Mouse (Mus musculus): ENCODE data around the gene H13. TPM values are rescaled to one million over a fixed set of nuclear protein-coding genes. Genes with fewer than 3 reads are reported as not detected.
A peak's percentile ranks its signal among the peaks of the same experiment; 100 is the strongest.
"Not testable (repeated sequence)": the region's sequence is repeated elsewhere in the genome, so short reads cannot be mapped to it uniquely, and the experiment has no call there.

H13 gene
- total RNA-seq, 4 experiments from 2014 or later: 162 to 222 (median 201) TPM

DNA sequence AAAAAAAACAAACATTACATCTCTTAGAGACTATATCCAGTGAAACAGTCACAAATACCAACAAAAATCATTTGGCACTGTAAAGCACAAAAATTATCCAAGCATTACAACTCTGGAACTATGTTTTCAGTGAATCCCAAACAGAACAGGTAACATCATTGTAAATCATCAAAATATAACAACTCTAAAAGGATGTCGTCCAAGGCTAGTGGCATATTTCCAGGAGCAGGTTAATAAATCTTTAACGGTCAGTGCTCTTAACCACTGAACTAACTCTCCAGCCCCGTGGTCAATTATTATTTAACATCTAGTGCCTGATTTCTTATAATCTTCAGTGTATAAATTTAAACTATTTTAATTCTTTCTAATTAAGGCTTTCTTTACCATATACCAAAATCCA, 3.1 kb upstream of the H13 start:
- DNase-seq: not testable (repeated sequence)

DNA sequence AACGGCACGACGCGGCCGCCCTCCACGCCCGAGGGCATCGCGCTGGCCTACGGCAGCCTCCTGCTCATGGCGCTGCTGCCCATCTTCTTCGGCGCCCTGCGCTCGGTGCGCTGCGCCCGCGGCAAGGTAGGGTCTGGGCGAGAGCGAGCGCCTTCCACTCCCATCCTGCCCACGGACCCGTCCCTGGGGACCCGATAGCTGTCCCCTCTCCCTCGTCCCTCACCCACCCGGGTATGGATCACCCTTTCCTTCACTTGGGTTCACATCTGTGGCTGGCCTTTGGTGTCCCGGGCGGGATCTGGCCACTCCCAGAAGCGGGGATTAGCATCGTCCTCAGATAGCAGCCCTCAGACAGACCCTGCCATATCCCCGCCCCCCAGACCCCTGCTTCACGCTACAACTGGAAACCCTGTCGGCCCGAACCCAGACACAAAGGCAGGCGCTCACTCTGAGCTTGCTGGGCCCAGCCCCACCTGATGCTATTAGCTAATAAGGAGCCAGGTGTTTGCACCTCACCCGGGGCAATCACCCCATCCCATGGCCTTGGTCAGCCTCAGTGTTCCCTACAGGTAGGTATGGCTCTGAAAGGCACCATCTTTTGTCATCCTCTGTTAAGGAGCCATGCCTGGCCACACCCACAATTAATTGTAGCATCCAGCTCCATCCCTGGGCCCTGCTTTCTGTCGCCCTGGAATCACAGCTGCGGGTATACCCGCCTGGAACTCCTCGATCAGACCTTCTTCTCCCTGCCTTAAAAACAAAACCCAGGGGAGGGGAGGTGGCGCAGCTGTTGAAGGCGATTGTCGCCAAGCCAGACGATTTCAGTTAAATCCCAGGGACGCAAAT, 601 bp downstream of the H13 start:
- DNase-seq: no peak

DNA sequence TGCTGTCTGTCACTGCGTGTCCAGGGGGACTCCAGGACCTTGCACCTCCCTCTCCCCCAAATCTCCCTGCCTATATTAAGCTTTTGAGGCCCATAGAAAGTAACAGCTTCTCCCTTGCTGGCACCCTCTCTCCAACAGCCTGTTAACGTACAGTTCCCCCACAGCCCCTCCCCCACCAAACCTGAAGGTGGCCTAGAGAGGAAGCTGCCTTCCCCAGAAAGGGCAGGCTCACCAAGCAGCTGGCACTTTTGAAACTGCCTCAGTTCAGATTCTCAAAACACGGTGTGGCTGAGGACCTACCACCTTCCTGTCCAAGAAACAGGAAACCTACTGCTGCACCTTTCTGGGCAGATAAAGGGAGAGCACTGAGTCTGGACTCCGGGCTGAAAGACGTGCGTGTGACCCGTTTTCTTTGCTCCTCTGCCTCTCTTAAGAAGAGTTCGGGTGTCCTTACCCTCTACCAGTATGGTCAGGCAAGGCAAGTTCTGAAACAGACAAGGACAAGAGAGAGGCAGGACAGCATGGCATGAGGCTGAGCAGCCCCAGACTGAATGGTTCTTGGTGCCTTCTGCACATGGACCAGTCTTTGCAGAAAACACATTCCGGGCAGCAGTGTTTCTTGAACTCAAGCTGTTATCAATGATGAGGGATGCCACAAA, 1.9 kb downstream of the H13 start:
- DNase-seq: no peak

DNA sequence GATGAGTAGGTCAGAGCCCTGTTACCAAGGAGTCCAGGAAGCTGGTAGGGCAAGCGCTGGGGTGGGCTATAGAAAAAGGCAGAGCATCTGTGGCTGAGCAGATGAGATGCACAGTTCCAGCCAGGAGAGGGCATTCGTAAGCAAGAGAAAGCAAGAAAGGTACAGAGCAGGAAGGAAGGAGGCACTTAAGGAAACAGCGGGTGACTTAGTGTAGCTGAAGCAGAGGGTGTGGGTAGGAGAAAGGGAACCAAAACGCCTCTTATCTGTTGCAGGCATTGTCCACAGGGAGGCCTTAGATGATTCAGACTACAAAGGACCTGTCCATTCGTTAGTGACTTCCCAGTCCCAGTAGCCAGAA, 2.4 kb downstream of the H13 start:
- no peak for DNase-seq

DNA sequence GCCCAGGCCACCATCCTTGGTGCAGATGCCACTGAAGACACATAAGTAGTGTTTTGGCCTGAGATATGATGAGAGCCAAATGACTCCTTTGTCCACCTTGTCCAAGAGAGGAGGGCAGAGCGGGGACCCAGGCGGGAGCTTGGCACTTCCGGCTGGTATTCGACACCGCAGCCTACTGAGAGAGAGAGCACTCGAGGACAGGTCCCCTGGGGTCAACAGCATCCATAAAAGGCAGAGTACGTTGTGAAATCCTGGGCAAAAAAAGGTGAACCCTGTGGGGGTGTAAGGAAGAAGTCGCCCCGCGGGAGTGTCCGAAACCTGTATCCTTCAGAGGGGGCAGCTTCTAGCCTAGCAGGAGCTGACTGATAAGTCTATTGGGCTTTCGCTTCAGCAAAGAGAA, 2.9 kb downstream of the H13 start:
- DNase-seq: no peak

DNA sequence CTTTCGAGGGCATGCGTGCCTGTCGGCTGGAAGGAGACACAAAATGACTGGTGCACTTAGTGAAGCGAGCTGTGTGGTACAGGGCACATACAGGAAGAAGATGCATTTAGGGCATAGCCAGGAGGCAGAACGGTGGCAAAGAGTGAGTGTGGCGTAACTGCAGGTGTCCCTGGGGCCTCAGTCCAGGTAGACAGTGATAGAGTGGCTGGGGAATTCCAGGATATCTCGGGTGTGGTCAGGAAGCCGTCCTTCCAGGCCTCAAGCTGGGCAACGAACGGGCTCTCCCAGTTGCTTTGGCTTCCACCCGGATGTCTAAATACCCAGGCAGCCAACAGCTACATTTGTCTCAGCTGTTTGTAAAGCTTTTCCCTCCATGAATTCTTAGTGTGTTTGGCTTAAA, 4.9 kb downstream of the H13 start:
- no peak for DNase-seq

DNA sequence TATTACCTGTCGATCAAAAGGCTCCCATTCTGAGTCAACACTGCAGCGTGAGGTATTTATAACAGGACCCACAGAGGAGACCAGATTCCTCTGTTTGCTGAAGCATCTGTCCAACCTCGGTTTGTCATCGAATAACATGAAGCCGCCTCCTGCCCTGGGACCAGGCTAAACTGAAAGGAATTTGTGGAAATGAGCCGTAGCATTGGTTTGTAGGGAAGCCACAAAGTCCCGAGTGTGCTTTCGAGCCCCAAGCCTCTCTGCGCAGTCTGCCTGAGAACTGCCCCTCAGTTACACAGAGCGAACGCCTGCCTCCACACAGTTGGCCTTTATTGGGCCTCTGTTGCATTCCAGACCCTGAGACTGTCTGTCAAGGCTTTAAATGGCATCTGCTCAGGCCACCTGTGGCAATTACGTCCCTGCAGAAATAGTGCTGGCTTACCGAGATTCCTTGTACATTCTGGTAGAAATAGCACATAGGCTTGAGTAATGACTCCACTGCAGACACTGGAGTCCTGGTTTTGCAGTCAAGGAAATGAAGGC, 6.1 kb downstream of the H13 start:
- DNase-seq: no peak

DNA sequence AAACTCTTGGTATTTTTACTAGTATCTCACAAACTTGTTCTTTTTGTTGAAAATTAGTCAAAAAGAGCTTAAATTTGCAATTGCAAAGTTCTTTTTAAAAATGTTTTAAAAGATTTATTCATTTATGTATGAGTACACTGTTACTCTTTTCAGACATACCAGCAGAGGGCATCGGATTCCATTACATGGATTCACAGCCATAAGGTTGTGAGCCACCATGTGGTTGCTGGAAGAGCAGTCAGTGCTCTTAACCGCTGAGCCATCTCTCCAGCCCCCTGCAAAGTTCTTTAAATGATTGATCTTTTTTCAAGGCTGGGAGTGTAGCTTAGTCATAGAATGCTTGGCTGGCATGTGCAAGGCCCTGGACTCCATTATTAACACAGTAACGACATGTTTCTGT, 9.0 kb downstream of the H13 start:
- DNase-seq: peak; percentile 35

DNA sequence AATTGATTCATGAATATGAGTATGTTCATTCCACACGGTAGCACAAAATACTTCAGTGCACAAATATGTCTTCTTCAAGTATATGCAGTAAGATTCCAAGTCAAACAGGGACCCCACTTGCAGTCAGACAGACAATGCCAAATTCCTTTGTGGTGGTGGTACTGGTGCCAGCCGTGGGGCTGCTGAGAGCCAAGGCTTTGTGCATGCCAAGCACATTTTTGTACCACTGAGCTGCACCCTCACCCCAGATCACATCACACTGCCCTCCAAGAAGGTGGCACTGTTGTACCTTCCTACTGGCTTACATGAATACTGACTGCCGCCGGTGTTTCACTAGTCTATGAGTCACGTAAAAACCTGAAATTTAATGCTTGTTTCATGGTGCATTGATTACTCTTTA, 9.7 kb downstream of the H13 start:
- no peak for DNase-seq

DNA sequence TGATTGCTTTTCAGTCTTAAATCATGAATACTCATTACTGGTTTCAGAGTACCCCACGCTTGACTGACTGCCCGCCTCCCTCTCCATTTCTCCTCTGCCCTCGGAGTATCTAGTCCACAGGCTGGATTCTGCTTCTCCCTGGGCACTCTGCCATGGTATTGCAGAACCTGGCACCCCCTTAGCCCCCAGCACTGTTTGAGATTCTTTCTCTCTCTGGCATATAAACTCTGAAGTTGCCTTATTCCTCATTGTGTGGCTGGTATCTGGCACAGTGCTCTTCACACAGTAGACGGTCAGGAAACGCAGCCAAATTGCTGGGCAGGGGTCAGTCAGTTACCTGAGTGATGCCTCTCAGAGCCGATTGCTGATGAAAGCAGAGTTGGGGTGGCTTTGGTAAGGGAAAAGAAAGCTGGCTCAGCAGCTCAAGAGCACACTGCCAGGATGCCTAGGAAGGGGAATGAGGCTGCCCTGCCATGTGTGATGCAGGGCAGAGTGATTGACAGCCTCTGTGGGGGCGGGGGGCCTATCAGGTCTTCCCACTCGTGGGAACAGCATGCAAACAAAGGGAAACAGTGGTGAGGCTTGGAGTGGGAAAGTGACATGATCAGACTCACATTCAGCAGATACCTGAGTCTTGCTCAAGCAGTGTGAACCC, 10.6 kb downstream of the H13 start:
- DNase-seq: no peak

DNA sequence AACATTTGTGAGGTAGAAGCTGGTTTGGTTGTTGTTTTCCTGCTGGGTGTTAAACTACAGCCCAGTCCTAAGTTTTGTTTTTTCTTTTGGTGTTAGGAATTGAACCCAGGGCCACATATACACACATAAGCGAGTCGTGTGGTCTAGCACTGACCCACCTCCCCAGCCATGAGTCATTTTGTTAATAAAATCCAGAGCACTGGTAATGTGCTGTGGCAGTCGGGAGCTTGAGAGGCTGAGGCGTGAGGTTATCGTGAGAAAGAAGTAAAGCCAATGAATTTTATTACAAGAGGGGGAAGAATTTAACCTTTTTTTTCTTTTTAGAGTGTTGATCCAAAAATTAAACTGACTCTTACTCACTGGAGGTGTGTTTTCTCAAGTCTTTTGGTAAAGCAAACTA, 13.8 kb downstream of the H13 start:
- no peak for DNase-seq

DNA sequence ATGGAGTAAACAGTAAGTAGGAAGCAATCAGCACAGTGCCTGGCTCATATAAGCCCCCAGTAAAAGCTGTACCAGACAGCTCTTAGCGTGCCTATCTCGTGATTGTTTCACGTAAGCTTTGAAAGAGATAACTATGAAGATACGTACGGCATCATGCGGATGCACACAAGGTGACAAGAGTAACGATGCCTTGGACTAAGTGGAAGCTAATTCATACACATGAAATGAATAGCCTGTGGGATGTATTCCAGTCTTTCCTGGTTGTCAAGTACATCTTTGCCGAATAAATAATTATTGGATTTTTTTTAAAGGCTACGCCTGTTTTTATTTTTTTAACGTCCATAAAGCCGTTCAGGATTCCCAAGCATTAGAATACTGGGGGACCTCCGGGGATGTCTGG, 17.1 kb downstream of the H13 start:
- no peak for DNase-seq

DNA sequence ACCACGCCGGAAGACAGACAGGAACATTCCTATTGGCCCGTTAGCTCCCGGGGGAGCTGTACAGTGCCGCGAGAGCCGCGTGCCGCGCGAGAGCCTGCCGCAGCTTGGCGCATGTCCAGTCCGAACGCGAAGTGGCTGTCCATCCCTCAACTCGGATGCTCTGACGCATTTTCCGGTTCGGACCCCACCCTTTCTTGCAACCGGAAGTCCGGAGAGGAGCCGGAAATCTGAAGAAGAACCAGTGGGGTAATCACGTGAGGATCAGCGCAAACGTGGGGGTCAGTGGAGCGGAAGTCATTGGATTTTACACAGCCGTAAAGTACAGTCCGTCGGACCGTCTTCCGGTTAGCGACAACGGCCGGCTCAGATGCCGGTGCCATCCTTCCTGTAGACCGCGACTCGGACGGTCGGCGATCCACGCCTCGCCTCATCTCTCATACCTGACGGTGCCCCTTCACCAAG, 17.6 kb downstream of the H13 start, which contains the start of gene Mcts2:
TSS of gene Mcts2 (plus strand) at position 230 of the 462 bp plus-strand sequence.
- DNase-seq: peak; percentile 93

DNA sequence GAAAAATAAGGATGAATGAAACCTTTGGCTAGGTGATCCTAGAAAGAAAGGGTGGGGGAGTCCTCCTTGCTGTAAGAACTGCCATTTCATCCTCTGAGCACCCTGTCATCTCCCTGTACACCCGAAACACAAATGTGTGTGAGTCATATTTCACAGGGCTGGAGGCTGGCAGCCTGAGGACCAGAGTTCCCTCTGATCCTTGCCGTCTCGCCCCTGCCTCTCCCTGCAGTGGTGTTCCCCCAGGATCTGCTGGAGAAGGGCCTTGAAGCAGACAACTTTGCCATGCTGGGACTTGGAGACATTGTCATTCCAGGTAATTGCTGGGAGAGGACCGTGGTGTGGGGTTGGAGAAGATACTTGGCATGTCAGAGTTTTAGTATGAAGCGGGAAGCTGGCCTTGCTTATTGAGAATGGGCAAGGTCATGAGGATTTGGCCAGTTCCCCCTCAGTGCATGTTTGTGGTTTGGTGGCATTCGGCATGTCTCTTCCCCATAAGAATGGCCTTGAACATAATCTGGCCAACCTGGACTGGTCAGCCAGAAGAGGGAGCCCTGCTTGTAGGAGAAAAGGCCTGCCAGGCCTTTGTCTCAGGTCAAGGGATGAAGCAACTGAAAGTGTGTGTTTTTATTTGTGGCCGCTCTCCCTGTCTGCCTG, 22.4 kb downstream of the H13 start:
- DNase-seq: peak; percentile 68

DNA sequence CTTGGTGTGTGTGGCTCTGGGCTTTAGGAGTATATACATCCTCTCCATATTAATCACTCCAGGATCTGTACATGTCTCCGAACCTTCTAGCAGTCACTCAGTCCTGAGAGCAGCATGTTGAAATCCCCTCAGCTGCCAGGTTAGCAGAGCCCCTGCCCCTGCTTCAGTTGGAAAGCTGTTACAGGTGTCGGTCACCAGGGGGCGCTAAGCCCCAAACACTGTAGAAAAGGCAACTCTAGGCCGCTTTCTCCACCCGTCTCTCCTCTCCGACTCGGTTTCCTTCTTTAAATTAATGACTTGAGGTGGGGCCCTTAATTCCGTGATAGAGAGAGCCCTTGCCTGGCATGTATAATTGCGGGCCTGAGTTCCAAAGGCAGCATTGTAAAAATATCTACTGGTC, 24.0 kb downstream of the H13 start:
- DNase-seq: no peak

DNA sequence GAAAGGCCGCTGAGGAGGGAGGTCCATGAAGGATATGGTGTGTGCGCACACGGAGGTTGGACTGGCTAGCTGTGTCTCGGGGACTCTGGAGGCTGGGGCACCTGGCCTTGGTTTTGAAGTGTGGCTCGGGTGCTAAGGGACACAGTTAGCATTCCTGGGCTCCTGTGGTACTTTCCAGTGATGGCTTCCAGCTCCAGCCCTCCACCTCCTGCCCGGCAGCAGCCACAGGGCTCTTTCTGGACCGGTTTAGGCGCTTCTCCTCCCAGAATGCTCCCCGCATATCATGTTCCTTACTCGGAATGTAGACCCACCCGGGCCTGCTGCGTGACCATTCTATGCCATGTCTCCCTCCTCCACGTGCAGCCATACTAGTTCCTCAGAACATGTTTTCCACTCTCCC, 24.5 kb downstream of the H13 start:
- no peak for DNase-seq

DNA sequence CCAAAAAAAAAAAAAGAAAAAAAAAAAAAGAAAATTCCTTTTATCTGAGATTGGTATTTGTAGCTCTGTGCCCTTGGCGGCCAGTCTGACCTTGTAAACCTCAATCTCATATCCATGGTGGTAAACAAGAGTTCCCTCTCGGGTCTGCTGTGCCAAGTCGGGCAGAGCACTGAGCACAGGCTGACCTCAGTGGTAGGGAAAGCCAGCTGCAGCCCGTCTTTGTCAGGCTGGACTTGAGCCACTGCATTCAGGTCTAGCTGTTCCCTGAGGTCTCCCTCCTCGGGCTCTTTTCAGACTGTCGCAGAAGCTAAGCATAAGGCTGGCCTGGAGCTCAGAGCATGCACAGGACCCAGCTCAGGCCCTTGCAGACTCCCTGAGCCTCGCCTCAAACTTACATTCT, 25.4 kb downstream of the H13 start:
- DNase-seq: peak; percentile 79

DNA sequence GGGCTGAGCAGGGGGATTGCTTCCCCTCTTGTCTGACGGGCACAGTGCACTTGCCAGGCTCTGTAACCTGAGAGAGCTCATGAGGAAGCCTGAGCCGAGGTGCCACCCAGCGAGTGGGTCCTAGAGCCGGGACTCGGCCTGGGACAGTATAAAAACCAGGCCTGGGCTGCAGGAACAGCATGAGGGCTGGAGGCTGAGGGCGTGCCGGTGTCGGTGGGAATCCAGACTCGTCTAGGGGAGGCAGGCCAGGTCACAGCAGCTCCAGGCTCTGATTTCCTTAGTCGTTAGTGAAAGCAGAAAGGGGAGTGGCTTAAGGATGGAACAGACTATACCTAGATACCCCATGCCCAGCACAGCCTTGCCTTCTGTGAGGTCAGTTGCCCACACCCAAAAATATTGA, 26.8 kb downstream of the H13 start:
- DNase-seq: no peak

DNA sequence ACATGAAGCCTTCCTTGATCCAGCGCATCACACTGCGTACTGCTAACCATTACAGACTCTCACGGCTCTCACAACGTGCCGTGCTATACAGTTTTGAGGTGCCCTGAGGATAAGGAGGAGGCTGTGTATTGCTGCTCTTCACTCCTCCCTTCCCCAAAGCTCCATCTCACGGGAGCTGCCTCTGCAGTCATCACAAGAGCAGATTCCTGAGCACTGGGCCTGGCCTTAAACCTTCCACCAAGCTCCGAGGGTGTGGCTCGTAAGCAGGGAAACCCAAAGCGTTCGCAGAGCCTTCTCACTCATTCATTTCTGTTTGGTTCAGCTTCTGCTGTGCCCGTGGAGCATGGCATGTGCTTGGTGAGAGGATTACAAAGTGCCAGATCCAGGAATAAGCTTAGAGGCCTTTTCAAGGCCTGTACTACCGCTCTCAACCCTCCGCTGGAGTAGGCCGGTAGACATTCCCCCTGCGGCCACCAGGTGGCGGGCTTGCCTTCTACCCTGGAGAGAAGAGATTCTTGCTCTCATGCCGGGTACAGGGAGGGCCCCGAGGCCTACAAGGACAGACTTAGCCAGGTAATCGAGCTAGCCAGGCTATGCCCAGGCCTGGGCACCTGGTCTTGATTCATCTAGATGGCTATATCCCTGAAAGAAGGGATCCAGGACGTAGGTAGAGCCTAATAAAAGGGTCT, 27.4 kb downstream of the H13 start:
- DNase-seq: peak; percentile 83

DNA sequence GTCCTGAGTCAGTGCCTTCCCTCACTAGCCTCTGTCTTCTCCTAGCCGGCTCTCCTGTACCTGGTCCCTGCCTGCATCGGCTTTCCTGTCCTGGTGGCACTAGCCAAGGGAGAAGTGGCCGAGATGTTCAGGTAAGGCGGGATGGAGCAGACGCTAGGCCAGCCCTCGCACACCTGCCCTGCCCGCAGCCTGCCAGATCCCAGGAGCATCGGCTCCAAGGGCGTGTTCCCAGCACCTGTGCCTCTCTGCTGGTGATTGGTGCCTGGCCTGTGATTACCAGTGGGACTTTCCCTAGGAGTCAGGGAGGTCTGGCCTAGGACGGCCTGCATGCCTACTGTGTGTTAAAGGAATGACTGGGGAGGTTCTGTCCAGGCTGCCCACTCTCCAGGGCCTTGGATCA, 30.9 kb downstream of the H13 start:
- DNase-seq: no peak

DNA sequence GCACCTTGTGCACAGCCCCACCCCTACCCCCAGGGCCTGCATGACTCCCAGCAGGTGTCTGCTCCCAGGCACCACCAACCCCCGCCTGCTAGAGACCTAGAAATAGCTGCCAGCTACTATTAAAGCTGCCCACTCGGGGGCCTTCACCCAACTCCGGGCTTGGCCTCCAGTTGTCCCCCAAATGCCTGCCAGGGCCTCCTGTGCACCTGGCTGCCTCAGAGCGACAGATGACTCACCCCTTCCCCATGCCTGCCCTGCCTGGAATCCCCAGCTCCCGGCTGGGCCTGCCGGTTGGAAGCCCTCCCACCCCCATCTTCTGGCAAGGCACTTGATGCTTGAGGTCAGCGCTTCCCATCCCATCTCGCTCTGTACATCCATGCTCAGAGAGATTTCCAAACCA, 31.5 kb downstream of the H13 start:
- DNase-seq: no peak

DNA sequence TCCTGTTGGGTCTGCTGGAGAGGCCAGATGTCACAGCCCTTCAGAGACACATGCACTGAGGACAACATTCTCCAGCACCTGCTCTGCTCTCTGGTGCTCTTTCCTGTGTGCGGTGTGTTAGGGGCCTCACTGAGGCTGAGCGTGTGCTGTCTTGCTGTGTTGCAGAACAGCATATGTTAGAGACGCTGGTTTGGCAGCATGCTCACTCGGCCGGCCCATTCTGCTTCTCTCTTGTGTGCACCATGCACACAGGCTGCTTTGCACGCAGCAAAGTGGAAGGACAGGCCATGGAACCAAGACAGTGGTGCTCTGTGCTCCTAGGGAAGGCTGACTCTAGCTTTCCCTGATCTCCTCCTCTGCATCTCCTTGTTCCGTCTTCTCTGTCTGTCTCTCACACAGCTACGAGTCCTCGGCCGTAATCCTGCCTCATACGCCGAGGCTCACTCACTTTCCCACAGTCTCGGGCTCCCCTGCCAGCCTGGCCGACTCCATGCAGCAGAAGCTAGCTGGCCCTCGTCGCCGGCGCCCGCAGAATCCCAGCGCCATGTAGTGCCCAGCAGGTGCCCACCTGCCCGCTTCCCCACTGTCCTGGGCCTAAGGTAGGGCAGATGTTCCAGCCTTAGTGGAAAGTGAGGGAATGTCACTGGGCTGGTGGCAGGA, 34.5 kb downstream of the H13 start:
- no peak for DNase-seq

All from adrenal gland, adult 8-10 months (tissue).